Mouse (Mus musculus) forebrain, embryonic 10.5 days (tissue): ENCODE data around the gene Tuba1c. TPM values are rescaled to one million over a fixed set of nuclear protein-coding genes. Genes with fewer than 3 reads are reported as not detected.
A peak's percentile ranks its signal among the peaks of the same experiment; 100 is the strongest.

Source experiments
- DNase-seq: peaks from one replicate; pipeline ENCODE4 v3.0.0-alpha.2; 2017; ENCODE audit warnings: low spot score; ENCODE audit errors: extremely low spot score
- H3K27ac ChIP-seq: fragments of 300-500 bp; sonication (generic); 2 replicates; pipeline ENCODE4 v1.5.1; 2016; ENCODE audit warnings: mild to moderate bottlenecking
- H3K27me3 ChIP-seq: fragments of 300-500 bp; sonication (generic); 2 replicates; pipeline ENCODE4 v1.6.1; 2016; ENCODE audit warnings: mild to moderate bottlenecking; ENCODE audit not compliant: poor library complexity, severe bottlenecking
- H3K36me3 ChIP-seq: fragments of 300-500 bp; sonication (generic); replicated peaks from 2 replicates; pipeline ENCODE4 v1.6.1; 2016; ENCODE audit warnings: mild to moderate bottlenecking, moderate library complexity
- H3K4me1 ChIP-seq: fragments of 300-500 bp; sonication (generic); 2 replicates; pipeline ENCODE4 v1.6.1; 2016
- H3K4me3 ChIP-seq: fragments of 300-500 bp; sonication (generic); 2 replicates; pipeline ENCODE4 v1.5.1; 2016; ENCODE audit warnings: mild to moderate bottlenecking, moderate library complexity
- H3K9me3 ChIP-seq: fragments of 300-500 bp; sonication (generic); 2 replicates; pipeline ENCODE4 v1.6.1; 2016; ENCODE audit warnings: mild to moderate bottlenecking, moderate library complexity
- WGBS: fragments of 180-500 bp; shearing (Covaris S2); methylation state at CpG from one replicate; pipeline ENCODE4 v1.1.7; 2016; 5-methylcytosine and 5-hydroxymethylcytosine counted together
- microRNA-seq: library from miRNA; unstranded; fragments of <30 nt; microRNA quantifications from one replicate; pipeline ENCODE4, GENCODE M21; 2017
- polyA plus RNA-seq: library from polyadenylated mRNA; unstranded; fragments of >200 nt; fragmentation: Nextera tagmentation; extraction: Ambion mirVana; gene quantifications from 2 replicates; pipeline ENCODE4 v1.2.1, GENCODE M21; 2016

Gene Tuba1c
- polyA plus RNA-seq, 1 experiment from 2014 or later: 171 TPM

- Histone ChIP-seq H3K4me1 (peaks cover 34% of the 10 kb centered on the region), H3K9me3 (no peaks in the 10 kb centered on the region; the same call in 1 of the 2 replicates), H3K4me3 (no peak overlapping the region), H3K27me3 (peaks cover 63% of the 10 kb centered on the region), H3K36me3 (peaks cover 57% of the 10 kb centered on the region), H3K27ac (no peak overlapping the region)
- 75% methylated on average over 9 of the region's 9 CpGs for WGBS
- DNase-seq: peak; percentile 48
Measured at GRCm38 (mm10) chr15:99083258-99083657, 53.6 kb downstream of the Tuba1c start.

- H3K27ac ChIP-seq: no peak overlapping the region
- H3K36me3 ChIP-seq: peaks cover 49% of the 10 kb centered on the region
- no peak for DNase-seq
- peaks cover 34% of the 10 kb centered on the region for H3K4me1 ChIP-seq
- peaks cover 71% of the 10 kb centered on the region for H3K27me3 ChIP-seq
- H3K4me3 ChIP-seq: peak overlapping the region; percentile 23
- no peaks in the 10 kb centered on the region; the same call in 1 of the 2 replicates for H3K9me3 ChIP-seq
- WGBS: 5% methylated on average over 11 of the region's 11 CpGs
Measured at GRCm38 (mm10) chr15:99083867-99084557, 54.3 kb downstream of the Tuba1c start.

- Histone ChIP-seq H3K36me3 (peaks cover 43% of the 10 kb centered on the region), H3K27ac (no peak overlapping the region), H3K4me1 (peaks cover 38% of the 10 kb centered on the region), H3K9me3 (no peaks in the 10 kb centered on the region; the same call in 1 of the 2 replicates), H3K27me3 (peaks cover 77% of the 10 kb centered on the region), H3K4me3 (peak overlapping the region; percentile 23)
- DNase-seq: no peak
- 6% methylated on average over 19 of the region's 19 CpGs for WGBS
Measured at GRCm38 (mm10) chr15:99084618-99085017, 54.9 kb downstream of the Tuba1c start.

DNA sequence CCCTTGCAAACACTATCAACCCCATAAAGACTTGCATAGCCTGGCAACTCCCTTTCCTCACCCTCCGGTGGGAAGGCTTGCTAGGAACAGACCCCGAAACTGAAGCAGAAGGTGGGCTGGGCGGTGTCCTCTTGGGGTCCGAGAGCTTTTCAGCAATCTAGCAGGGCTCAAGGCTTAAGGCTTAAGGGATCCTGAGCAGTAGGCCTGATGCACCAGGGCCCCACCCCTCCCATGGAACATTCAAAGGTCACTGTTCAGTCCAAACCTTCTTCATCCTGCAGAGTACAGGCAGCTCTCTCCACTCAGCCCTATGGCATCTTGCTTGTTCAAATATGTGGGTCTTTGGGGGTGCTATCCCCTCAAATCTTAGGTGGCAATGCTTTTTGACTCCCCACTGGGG lies 56.3 kb downstream of the Tuba1c start:
- Histone ChIP-seq H3K4me3 (no peak overlapping the region), H3K36me3 (peaks cover 30% of the 10 kb centered on the region), H3K27ac (no peak overlapping the region), H3K4me1 (peaks cover 52% of the 10 kb centered on the region), H3K9me3 (no peaks in the 10 kb centered on the region; the same call in 1 of the 2 replicates), H3K27me3 (peaks cover 91% of the 10 kb centered on the region)
- no peak for DNase-seq
- 67% methylated on average over 4 of the region's 4 CpGs for WGBS

DNA sequence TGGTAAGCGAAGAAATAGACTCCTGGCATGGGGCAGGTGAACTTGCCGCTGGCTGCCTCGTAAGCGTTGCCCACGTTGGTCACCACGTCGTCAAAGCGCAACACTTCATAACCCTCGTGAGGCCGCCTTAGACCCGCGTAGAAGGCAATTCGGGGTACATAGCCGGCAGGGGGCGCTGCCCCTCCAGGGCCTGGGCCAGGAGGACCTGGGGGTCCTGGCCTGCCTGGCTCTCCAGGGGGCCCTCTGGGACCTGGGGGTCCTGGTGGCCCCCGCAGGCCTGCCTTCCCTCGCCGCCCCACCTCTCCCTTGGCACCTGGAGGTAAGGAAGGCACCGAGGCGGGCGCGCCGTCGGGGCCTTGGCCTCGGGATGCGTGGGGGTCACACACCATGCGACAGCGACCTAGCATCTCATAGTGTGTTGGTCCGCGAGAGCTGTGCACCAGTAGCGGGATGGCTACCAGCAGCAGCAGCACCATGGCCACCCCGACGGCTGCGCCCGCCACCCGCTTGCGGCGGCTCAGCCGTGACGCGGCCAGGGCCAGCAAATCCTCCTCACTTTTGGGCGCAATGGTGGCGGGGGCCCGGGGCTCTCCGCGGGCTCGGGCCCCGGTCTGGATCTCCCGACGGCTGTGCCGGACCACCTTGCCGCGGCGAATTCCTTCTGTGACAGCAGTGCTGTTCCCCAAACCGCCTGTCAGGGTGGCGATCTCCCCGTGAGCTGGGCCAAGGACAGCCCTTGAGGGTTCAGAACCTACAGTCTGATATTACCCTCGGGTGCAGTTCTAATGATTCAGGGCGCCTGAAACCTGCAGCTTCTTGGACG lies 57.8 kb downstream of the Tuba1c start, which contains the start of gene C1ql4:
C1ql4 (minus strand) TSS at position 565 of the 823 bp plus-strand sequence.
- Histone ChIP-seq H3K4me3 (peak within 1 kb of the TSS; percentile 40), H3K27ac (peak within 1 kb of the TSS; percentile 62), H3K9me3 (no peaks in the 10 kb centered on the region; the same call in 1 of the 2 replicates), H3K27me3 (peaks cover 100% of the 10 kb centered on the region), H3K36me3 (peaks cover 15% of the 10 kb centered on the region), H3K4me1 (peaks cover 52% of the 10 kb centered on the region)
- no peak for DNase-seq
- WGBS: 7% methylated on average over 60 of the region's 60 CpGs

Small RNA genes lying within 50 kb of the gene (microRNA-seq; reads per million reads assigned to microRNA genes)
- gene Mir6960: 0.90 reads per million

Other genes with a start within 250 kb of the Tuba1c start
- gene Wnt1, start 240.0 kb upstream of the Tuba1c start, polyA plus RNA-seq: 0.49 and 1.3 TPM in 2 replicates
- gene Ddn, start 220.4 kb upstream of the Tuba1c start, polyA plus RNA-seq: 0.10 TPM in 1 of 2 replicates, not detected in the other
- gene Prkag1, start 198.4 kb upstream of the Tuba1c start, polyA plus RNA-seq: 90.4 and 93.5 TPM in 2 replicates
- gene Kmt2d, start 158.7 kb upstream of the Tuba1c start, polyA plus RNA-seq: 10.8 and 11.8 TPM in 2 replicates
- gene Rhebl1, start 135.4 kb upstream of the Tuba1c start, polyA plus RNA-seq: 22.2 and 25.9 TPM in 2 replicates
- 0.24 and 0.48 TPM in 2 replicates for gene Dhh, start 131.4 kb upstream of the Tuba1c start, polyA plus RNA-seq
- 23.9 and 25.3 TPM in 2 replicates for gene Lmbr1l, start 111.7 kb upstream of the Tuba1c start, polyA plus RNA-seq
- 2,760 and 2,766 TPM in 2 replicates for gene Tuba1b, start 95.3 kb upstream of the Tuba1c start, polyA plus RNA-seq
- not detected in 2 replicates for gene Gm49450, start 76.3 kb upstream of the Tuba1c start, polyA plus RNA-seq
- gene Tuba1a, start 76.2 kb upstream of the Tuba1c start, polyA plus RNA-seq: 2,769 and 3,107 TPM in 2 replicates
- gene Prph, start 25.3 kb downstream of the Tuba1c start, polyA plus RNA-seq: 0.20 and 0.33 TPM in 2 replicates
- gene Troap, start 44.7 kb downstream of the Tuba1c start, polyA plus RNA-seq: 51.1 and 53.1 TPM in 2 replicates
- gene C1ql4, start 57.9 kb downstream of the Tuba1c start, polyA plus RNA-seq: 0.12 TPM in 1 of 2 replicates, not detected in the other
- 1.0 and 1.2 TPM in 2 replicates for gene Dnajc22, start 63.3 kb downstream of the Tuba1c start, polyA plus RNA-seq
- gene Spats2, start 96.0 kb downstream of the Tuba1c start, polyA plus RNA-seq: 53.5 and 56.5 TPM in 2 replicates
- gene Kcnh3, start 195.0 kb downstream of the Tuba1c start, polyA plus RNA-seq: 0.17 TPM in 1 of 2 replicates, not detected in the other
- gene Mcrs1, start 222.1 kb downstream of the Tuba1c start, polyA plus RNA-seq: 192 and 203 TPM in 2 replicates